Mouse (Mus musculus): ENCODE data around the gene Slc7a5.

DNA sequence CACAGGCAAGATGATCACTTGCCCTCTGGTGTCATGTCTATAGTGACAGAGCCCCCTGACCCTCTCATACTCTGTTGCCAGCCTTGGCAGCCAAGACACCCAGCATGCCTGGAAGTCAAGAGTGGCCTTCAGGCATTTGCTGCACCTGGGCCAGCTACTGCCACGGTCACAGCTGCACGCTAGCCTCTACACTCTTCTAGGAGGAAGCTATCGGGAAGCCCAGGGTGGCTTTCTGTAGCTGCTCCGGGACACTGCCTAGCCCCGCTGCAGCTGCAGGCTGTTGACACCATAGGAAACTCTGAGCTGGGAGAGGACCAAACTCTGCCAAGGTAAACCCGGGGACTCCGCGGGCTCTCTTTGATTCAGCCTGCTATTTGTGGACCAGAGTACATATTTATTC is 5.9 kb upstream of the Slc7a5 start:
- no peak for TF ChIP-seq CTCF (IDR thresholded peaks at IDR 0.05; ENCODE audit: low read depth)
- TF ChIP-seq EP300 (optimal IDR thresholded peaks at IDR 0.05) = no peak

Measured in stomach, postnatal 0 days (tissue).